Mouse (Mus musculus) liver, embryonic 13.5 days (tissue): ENCODE measurements at regions not wholly inside any gene's neighbourhood (a gene's known extent, or its start where the extent isn't known, plus 50 kb on each side); places are given as distances from the start of the nearest gene placed in this dataset.

Source experiments
- ATAC-seq: fragments of 200-750 bp; cut with Nextera tagmentation; 2 replicates; pipeline ENCODE4 v1.8.0; 2017; ENCODE audit warnings: low read depth, mild to moderate bottlenecking, moderate number of reproducible peaks, moderate library complexity
- DNase-seq: peaks from one replicate; pipeline ENCODE4 v3.0.0; 2022
- H3K27ac ChIP-seq: fragments of 300-500 bp; sonication (generic); 2 replicates; pipeline ENCODE4 v1.5.1; 2015; ENCODE audit warnings: moderate library complexity, mild to moderate bottlenecking, inconsistent platforms
- H3K27me3 ChIP-seq: fragments of 300-500 bp; sonication (generic); 2 replicates; pipeline ENCODE4 v1.6.1; 2015; ENCODE audit warnings: mild to moderate bottlenecking, inconsistent platforms
- H3K36me3 ChIP-seq: fragments of 300-500 bp; sonication (generic); 2 replicates; pipeline ENCODE4 v1.6.1; 2015; ENCODE audit warnings: mild to moderate bottlenecking, inconsistent platforms
- H3K4me1 ChIP-seq: fragments of 300-500 bp; sonication (generic); replicated peaks from 2 replicates; pipeline ENCODE4 v1.6.1; 2015; ENCODE audit warnings: inconsistent platforms
- H3K4me2 ChIP-seq: fragments of 300-500 bp; sonication (generic); 2 replicates; pipeline ENCODE4 v1.6.1; 2015; ENCODE audit warnings: inconsistent platforms, mild to moderate bottlenecking, moderate library complexity
- H3K4me3 ChIP-seq: fragments of 300-500 bp; sonication (generic); replicated peaks from 2 replicates; pipeline ENCODE4 v1.5.1; 2015; ENCODE audit warnings: mild to moderate bottlenecking, inconsistent platforms
- H3K9ac ChIP-seq: fragments of 300-500 bp; sonication (generic); 2 replicates; pipeline ENCODE4 v1.6.1; 2015; ENCODE audit warnings: mild to moderate bottlenecking, inconsistent platforms
- H3K9me3 ChIP-seq: fragments of 300-500 bp; sonication (generic); replicated peaks from 2 replicates; pipeline ENCODE4 v1.6.1; 2016; ENCODE audit warnings: inconsistent platforms
- WGBS: fragments of 180-500 bp; shearing (Covaris S2); methylation state at CpG from one replicate; pipeline ENCODE4 v1.1.7; 2015; ENCODE audit not compliant: insufficient replicate concordance; 5-methylcytosine and 5-hydroxymethylcytosine counted together

- H3K27me3 ChIP-seq, result no peaks in the 10 kb centered on the region
- no peak for DNase-seq
- no peak overlapping the region for H3K9ac ChIP-seq
- H3K27ac ChIP-seq, result no peak overlapping the region
- H3K4me3 ChIP-seq, result no peak overlapping the region
- 59% methylated on average over 5 of the region's 5 CpGs for WGBS
- ATAC-seq, result no peak
- no peaks in the 10 kb centered on the region for H3K36me3 ChIP-seq
- H3K4me1 ChIP-seq, result no peaks in the 10 kb centered on the region
- H3K4me2 ChIP-seq, result no peak overlapping the region
- no peaks in the 10 kb centered on the region for H3K9me3 ChIP-seq
These were observed 105.2 kb downstream of the 1810010D01Rik start for GRCm38 (mm10) chr7:145102692-145103091.

DNA sequence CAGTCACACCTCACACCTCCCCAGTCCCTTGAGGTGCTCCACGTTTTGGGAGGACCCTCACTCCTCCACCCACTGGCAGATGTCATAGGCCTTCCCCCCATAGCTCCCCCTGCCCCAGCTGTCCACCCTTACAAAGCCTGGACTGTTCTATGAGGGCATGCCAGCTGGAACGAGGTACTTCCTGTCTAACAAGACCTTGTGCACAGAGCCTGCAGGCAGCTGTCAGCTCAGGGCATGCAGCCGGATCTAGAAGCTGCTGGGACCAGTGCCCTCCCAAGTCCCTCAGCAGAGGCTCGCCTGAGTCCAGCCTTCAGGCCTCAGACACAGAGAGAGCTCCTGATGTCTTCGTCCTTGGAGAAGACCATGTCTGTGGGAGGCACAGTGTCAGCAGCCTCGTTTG, 105.7 kb downstream of the 1810010D01Rik start:
- DNase-seq, result no peak
- H3K4me3 ChIP-seq, result no peak overlapping the region
- H3K36me3 ChIP-seq, result no peaks in the 10 kb centered on the region
- no peaks in the 10 kb centered on the region for H3K4me1 ChIP-seq
- WGBS, result 35% methylated on average over 6 of the region's 6 CpGs
- no peak overlapping the region for H3K27ac ChIP-seq
- H3K9ac ChIP-seq, result no peak overlapping the region
- ATAC-seq, result no peak
- H3K4me2 ChIP-seq, result no peak overlapping the region
- H3K27me3 ChIP-seq, result no peaks in the 10 kb centered on the region
- H3K9me3 ChIP-seq, result no peaks in the 10 kb centered on the region

DNA sequence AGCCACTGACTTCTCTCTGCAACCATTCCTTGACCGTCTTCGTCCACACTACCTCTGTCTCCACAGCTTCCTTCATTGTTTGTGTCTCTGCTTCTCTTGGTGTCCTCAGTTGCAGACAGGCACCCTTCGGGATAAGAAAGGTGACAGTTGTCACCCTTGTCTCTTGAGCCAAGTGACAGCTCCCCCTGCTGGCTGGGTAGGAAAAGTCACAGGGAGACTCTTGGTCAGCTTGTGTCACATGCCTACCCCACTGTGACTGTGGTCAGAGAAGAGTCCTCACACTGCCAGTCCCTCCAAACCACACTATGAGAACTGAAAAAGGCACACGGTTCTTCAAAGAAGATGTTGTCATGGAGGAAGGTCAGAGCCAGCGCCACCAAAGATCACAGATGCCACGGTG, 109.6 kb downstream of the 1810010D01Rik start:
- peaks cover 6% of the 10 kb centered on the region; the same call in 1 of the 2 replicates for H3K4me1 ChIP-seq
- no peak overlapping the region for H3K27ac ChIP-seq
- no peak overlapping the region for H3K4me2 ChIP-seq
- no peak overlapping the region for H3K9ac ChIP-seq
- H3K4me3 ChIP-seq, result no peak overlapping the region
- H3K36me3 ChIP-seq, result no peaks in the 10 kb centered on the region
- WGBS, result 63% methylated on average over 6 of the region's 6 CpGs
- ATAC-seq (no peak), DNase-seq (no peak)
- no peaks in the 10 kb centered on the region for H3K27me3 ChIP-seq
- no peaks in the 10 kb centered on the region for H3K9me3 ChIP-seq

DNA sequence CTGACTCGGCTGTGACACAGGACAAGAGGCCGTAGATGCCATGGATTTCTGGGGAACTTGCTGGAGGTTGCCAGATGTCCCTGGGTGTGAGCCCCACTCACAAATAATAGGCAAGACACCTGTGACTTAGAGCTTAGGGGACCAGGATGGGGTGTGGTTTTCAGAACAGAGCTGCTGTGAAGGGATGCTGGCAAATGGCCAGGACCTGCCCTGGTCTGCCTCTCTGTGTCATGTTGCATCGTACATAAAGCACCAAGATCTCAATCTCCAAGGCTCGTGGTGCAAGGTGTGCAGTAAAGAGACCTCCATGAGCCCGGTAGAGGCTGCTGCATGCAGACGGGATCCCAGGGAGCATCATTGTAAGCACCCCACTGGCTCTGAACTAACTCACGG, 113.8 kb downstream of the 1810010D01Rik start:
- H3K9ac ChIP-seq, result no peak overlapping the region
- WGBS, result 62% methylated on average over 7 of the region's 7 CpGs
- H3K9me3 ChIP-seq, result no peaks in the 10 kb centered on the region
- no peak overlapping the region for H3K4me3 ChIP-seq
- peaks cover 20% of the 10 kb centered on the region; the same call in 1 of the 2 replicates for H3K4me1 ChIP-seq
- H3K27ac ChIP-seq, result no peak overlapping the region
- DNase-seq (no peak), ATAC-seq (no peak)
- no peak overlapping the region for H3K4me2 ChIP-seq
- H3K36me3 ChIP-seq, result no peaks in the 10 kb centered on the region
- no peaks in the 10 kb centered on the region for H3K27me3 ChIP-seq

GRCm38 (mm10) chr7:145093417-145094133, 114.3 kb downstream of the 1810010D01Rik start:
- no peak overlapping the region for H3K4me2 ChIP-seq
- H3K27ac ChIP-seq, result no peak overlapping the region
- H3K9ac ChIP-seq, result no peak overlapping the region
- H3K9me3 ChIP-seq, result no peaks in the 10 kb centered on the region
- H3K36me3 ChIP-seq, result no peaks in the 10 kb centered on the region
- DNase-seq, result no peak
- peaks cover 21% of the 10 kb centered on the region; the same call in 1 of the 2 replicates for H3K4me1 ChIP-seq
- WGBS, result 58% methylated on average over 3 of the region's 3 CpGs
- no peaks in the 10 kb centered on the region for H3K27me3 ChIP-seq
- no peak for ATAC-seq
- H3K4me3 ChIP-seq, result no peak overlapping the region

DNA sequence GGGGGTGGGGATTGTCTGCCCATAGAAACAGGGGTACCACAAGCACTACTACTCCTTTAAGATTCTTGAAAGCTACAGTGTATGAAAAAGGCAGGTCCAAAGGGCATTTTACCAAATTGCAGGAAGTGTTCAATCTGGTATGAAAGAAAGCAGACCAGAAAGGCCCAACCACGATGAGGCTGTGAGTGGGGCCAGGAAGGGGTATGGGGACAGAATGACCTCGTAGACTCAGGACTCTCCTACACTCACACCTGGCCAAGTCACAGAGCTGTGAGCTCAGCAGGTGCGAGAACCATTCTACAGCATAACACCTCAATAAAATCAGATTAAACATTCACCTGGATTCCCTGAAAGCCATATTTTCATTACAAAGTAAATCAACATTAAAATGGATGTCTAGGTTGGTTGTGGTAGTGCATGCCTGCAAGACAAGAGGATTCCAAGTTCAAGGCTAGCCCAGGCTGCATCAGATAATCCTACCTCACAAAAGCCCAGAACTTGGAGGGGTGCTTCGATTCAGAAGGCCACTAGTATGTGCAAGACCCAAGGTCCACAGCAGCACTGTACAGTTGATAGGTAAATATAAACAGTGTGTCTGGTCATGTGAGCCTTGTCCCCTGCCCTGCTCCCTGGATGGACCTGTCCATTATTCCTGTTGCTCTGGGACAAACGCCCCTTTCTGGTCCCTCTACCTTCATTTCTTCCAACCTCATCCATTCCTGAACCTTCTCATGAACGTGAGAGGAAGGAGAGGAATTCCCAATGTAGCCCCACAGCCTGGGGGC, 115.3 kb downstream of the 1810010D01Rik start:
- Histone ChIP-seq H3K4me2 (no peak overlapping the region), H3K27ac (no peak overlapping the region), H3K9me3 (no peaks in the 10 kb centered on the region), H3K27me3 (no peaks in the 10 kb centered on the region), H3K4me3 (no peak overlapping the region), H3K36me3 (no peaks in the 10 kb centered on the region), H3K4me1 (peaks cover 31% of the 10 kb centered on the region; the same call in 1 of the 2 replicates), H3K9ac (no peak overlapping the region)
- DNase-seq, result no peak
- peak; percentile 52 for ATAC-seq
- 48% methylated on average over 6 of the region's 6 CpGs for WGBS

DNA sequence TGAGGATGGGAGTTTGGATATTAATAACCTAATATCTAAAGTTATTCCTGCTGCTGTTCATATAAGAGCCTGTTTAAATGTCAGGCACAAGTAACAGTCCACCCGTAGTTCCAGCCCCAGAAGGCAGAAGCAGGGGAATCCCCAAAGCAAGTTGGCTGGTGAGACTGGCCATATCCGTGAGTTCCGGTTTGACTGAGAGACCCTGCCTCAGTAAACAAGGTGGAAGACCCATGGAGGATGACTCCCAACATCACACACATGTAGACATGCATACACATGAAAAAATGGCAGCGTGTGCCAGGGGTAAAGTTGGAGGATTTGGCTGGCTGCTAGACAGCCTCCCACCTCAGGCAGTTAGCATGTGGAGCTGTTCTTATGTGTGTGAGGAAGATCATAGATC, 117.1 kb downstream of the 1810010D01Rik start:
- H3K9me3 ChIP-seq, result no peaks in the 10 kb centered on the region
- DNase-seq (no peak), ATAC-seq (no peak)
- H3K36me3 ChIP-seq, result no peaks in the 10 kb centered on the region
- H3K27me3 ChIP-seq, result no peaks in the 10 kb centered on the region
- H3K4me3 ChIP-seq, result no peak overlapping the region
- H3K4me2 ChIP-seq, result no peak overlapping the region
- H3K9ac ChIP-seq, result no peak overlapping the region
- H3K4me1 ChIP-seq, result peaks cover 31% of the 10 kb centered on the region; the same call in 1 of the 2 replicates
- WGBS, result 53% methylated on average over 4 of the region's 4 CpGs
- H3K27ac ChIP-seq, result no peak overlapping the region

- WGBS, result 37% methylated on average over 3 of the region's 3 CpGs
- ATAC-seq (no peak), DNase-seq (no peak)
- H3K27me3 ChIP-seq, result no peaks in the 10 kb centered on the region
- no peak overlapping the region for H3K4me3 ChIP-seq
- H3K9ac ChIP-seq, result no peak overlapping the region
- H3K4me2 ChIP-seq, result no peak overlapping the region
- H3K36me3 ChIP-seq, result no peaks in the 10 kb centered on the region
- H3K27ac ChIP-seq, result no peak overlapping the region
- H3K4me1 ChIP-seq, result peaks cover 31% of the 10 kb centered on the region; the same call in 1 of the 2 replicates
- no peaks in the 10 kb centered on the region for H3K9me3 ChIP-seq
These were observed 118.6 kb downstream of the 1810010D01Rik start for GRCm38 (mm10) chr7:145089315-145089721.

DNA sequence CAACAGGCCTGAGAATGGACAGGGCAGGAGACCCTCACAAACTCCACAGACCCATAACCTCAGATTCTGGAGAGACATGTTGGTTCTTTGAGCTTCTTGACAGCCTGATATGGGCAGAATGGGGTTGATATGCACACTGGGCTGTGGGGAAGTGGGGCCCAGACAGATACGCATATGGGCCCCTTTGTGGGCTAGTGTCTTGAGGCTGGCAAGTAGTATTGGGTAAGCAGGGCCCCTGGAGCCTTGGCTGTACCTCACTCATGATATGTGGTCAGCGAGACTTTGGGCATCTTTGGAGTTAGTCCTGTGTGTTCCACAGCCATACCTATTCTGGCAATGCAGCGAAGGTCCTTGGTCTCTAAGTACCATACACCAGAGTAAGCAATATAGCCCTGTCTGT, 119.3 kb downstream of the 1810010D01Rik start:
- Histone ChIP-seq H3K4me1 (peaks cover 29% of the 10 kb centered on the region; the same call in 1 of the 2 replicates), H3K9me3 (no peaks in the 10 kb centered on the region), H3K36me3 (no peaks in the 10 kb centered on the region), H3K4me3 (no peak overlapping the region), H3K9ac (no peak overlapping the region), H3K4me2 (no peak overlapping the region), H3K27me3 (no peaks in the 10 kb centered on the region), H3K27ac (no peak overlapping the region)
- ATAC-seq, result no peak; the same call in 1 of the 2 replicates
- 34% methylated on average over 3 of the region's 3 CpGs for WGBS
- DNase-seq, result no peak

DNA sequence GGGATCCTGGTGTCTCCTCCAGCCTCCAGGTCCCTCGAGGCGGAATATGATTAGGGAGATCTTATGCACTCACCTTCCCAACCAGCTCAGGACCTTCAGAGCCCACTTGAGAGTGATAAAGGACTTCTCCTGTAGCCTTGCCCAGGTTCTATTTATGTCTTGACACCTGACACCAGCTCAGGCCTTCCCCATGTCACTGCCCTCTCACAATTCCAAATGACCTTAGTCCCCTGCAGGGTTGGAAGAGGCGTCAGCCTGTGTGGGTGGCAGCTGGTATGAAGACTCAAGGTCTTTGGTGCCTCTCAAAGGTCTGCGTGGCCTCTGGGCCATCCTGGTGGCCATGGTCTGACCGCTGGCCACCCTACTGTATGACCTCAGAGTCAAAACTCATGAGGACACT, 120.1 kb downstream of the 1810010D01Rik start:
- Histone ChIP-seq H3K27me3 (no peaks in the 10 kb centered on the region), H3K36me3 (no peaks in the 10 kb centered on the region), H3K4me3 (no peak overlapping the region), H3K4me2 (no peak overlapping the region), H3K9ac (no peak overlapping the region), H3K4me1 (peaks cover 31% of the 10 kb centered on the region; the same call in 1 of the 2 replicates), H3K27ac (no peak overlapping the region), H3K9me3 (no peaks in the 10 kb centered on the region)
- ATAC-seq, result no peak
- no peak for DNase-seq
- 61% methylated on average over 5 of the region's 5 CpGs for WGBS

DNA sequence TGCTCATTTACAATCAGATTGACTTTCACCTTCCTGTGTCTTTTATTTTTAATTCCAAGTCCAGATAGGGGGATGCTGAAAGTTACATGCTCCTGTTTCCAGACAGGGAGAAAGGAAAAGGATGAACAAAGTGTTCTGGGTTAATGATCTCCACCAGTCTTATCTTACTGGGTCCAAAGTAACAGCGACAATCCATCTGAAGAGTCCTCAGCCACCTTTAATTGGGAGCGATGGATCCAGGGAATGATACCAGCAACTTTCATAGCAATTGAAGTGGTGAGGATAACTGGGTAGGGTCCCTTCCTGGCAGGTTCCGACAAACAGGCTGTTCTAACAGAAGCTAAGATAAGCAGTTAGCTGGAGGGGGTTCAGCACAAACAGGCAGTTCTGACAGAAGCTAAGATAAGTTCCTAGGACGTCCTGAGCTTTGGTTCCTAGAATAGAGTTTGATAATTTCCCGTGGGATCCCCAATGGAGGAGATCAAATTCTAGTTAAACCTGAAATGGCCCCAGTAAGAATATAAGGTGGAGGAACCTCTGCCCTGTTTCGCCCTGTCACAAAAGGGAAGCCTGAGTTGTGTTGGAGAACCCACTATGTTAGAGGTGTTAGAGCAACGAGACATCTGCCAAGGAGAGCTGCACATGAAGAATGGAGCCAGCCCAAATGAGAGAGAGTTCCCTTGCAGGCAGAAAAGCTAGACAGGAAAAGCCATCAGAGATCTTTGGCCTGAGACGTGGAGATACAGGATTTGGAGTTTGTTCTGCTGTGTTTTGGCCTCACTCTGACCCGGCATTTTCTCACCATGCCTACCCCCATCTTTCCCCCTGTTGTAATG, 124.8 kb downstream of the 1810010D01Rik start:
- Histone ChIP-seq H3K4me3 (no peak overlapping the region), H3K4me2 (no peak overlapping the region), H3K27ac (no peak overlapping the region), H3K4me1 (peaks cover 20% of the 10 kb centered on the region; the same call in 1 of the 2 replicates), H3K36me3 (no peaks in the 10 kb centered on the region), H3K27me3 (no peaks in the 10 kb centered on the region), H3K9me3 (no peaks in the 10 kb centered on the region), H3K9ac (no peak overlapping the region)
- no peak for DNase-seq
- WGBS, result 32% methylated on average over 9 of the region's 9 CpGs
- no peak for ATAC-seq
